Mouse (Mus musculus) T-cell, adult 2 months (primary cell): ENCODE results near the gene Cyp2j12.
"Not testable (repeated sequence)": the region's sequence is repeated elsewhere in the genome, so short reads cannot be mapped to it uniquely, and the experiment has no call there.

ENCODE experiments used
- DNase-seq: peaks from one replicate; pipeline ENCODE4 v3.0.0; 2022; ENCODE audit warnings: low spot score

The Cyp2j12 gene

DNA sequence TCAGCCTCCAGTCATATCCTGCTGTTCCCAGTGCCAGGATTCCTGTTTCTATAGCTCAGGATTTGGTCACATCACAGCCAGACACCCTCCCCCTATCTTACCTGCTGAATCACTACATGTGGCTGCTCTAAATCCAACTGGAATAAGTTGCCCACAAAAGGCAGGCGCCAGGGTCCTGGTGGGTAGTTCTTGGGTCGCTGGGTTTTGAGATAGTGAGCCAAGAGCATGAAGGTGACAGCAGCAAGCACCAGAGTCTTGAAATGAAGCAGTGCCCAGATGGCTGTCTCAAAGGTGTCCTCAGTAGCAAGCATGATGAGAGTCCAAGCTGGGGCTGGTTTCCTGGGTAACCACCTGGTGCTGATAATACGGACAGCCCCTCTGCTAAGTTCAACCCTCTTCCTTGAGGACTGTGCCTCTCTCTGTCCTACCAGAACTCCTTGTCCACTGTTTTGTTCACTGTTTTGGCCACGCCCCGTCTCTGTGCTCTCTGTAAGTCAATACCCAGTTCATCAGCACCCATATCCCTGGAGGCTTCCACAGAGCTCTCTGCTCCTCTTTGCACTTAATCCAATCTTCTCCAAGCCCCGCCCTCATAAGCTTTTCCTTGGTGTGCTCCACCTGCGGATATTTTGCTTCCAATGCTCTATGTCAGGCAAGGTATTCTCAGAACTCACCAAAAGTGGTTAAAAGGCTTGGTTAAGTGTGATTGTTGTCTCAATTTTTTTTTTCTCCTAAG, at the start of gene Cyp2j12:
Gene Cyp2j12 (minus strand): TSS at position 421 of the 736 bp plus-strand sequence.
- DNase-seq, result no peak

DNA sequence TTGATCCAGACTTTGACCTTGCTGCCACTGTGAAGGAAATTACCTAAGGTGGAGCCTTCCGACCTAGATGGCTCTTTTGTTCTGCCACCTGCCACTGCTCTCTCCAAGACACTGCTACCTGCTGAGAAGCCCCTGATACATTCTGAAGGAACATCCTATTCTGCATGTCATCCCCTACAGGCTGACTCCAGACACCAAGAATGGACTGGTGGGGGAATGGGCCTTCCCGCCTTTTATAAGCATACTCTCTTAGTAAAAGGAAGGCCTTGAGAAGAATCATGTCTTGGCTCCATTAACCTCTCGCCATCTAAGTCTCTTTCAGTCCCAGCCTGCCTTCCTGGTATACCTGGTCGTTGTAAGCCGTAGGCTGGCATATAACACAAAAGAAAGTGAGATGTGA, 48.4 kb upstream of the Cyp2j12 start:
- DNase-seq, result not testable (repeated sequence)

DNA sequence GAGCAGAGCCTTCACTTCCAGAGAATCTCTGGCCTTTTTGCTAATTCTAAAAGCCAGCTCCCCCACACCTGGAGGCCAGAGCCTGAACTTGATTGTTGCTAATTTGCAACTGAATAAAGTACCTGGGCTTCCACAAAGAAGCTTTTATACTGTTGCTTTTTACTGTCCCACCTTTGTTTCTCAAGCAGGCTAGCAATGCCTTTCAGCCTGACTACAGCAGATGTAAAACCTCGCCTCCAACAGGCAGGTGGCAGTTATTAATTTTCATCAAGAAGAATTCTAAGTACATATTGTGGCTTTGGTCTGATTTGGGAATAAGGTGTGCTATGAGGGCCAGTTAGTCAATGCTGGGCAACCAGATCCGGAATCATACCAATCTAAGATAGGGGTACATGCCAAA, 47.7 kb upstream of the Cyp2j12 start:
- not testable (repeated sequence) for DNase-seq

DNA sequence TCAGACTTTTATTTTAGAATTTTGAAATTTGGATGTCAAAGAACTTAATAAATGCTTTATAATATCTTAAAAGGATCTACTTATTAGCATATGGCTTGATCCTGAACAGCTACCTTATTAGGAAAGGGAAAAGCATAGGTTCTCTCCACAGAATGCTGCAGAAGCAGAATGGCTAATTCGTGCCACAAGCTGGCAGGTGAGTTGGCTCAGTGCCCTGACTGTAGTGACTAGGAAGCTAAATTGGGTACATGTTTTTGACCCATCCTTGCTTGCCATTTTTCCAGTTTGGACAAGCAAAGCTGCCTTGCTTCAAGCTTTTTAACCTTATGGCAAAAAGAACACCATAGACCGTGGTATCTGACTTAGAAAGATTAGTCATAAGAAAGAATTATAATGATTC, 47.2 kb upstream of the Cyp2j12 start:
- not testable (repeated sequence) for DNase-seq

DNA sequence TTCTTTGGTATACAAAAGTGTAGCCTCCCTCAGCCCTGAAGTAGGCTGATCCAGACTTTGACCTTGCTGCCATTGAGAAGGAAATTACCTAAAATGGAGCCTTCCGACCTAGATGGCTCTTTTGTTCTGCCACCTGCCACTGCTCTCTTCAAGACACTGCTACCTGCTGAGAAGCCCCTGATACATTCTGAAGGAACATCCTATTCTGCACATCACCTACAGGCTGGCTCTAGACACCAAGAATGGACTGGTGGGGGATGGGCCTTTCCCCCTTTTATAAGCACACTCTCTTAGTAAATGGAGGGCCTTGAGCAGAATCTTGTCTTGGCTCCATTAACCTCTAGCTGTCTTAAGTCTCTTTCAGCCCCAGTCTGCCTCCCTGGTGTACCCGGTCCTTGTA, 43.8 kb upstream of the Cyp2j12 start:
- DNase-seq, result not testable (repeated sequence)

DNA sequence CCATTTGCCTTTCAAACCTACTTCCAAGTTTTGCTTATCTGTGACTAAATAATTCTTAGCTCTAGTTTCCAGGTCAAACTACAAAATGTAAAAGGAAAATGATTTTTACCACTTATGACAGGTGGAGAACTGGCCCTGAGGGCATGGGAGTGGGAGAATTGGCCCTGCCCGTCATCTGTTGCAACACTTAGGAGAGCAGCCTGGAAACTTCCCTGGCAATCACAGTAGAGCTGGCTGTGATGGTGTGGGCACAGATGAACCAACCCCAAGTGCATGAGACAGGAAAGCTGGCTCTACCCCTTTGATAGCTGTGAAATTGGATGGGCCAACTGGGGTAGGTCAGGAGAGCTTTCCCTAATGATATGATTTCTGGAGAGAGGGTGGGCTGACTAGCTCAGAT, 21.9 kb upstream of the Cyp2j12 start:
- DNase-seq, result no peak

DNA sequence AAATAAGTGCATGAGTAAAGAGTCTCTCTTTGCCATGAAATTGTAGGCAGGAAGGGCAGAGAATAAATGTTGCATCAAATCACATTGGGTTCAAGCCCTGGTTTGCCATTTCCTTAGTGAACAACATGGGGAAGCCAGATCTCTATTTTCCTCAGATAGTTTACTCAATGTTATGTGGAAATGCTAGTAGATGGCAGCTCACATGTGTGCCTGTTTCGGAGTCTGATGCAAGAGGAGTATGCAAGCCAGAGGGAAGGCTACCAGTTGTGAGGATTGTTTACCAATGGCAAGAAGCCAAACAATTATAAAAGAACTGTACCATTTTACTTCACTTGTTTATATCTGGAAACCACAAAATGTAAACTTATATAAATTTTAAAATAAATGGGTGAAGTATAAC, 20.6 kb upstream of the Cyp2j12 start:
- DNase-seq, result no peak

DNA sequence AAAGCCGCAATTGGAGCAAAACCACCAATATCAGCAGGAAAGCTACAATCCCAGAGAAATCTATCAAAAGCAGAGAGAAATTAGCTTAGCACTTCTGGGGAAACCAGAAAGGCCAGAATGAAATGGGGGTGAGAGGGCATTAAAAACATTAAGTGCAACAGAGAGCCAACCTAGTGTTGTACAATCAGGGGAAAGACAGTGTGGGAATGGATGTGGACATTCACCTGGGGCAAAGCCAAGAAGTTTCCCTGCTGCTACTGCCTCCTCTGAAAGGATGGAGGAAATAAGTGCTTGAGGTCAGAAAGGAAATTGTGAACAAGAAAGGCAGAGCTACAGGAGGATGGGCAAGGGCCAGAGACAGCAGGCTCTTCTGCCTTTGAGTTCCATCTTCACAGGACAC, 1.7 kb downstream of the Cyp2j12 start:
- no peak for DNase-seq

DNA sequence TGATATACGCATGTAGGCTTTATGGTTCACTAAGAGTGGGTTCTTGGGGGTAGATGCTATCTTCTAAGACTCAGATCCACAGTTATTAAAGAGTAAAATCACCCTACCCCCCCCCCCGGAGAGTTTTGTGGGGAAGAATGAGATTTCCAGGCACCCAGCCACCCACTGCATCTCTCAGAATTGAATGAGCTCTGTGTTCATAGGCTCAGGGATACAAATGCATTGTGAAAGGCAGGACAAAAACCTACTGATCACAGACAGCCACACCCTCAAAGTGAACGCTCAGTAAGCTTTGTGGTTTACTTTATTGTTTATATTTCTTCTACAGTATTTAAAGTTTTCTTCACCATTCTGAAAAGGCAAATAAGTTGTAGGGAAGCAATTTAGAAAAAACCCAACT, 6.7 kb downstream of the Cyp2j12 start:
- DNase-seq, result no peak

DNA sequence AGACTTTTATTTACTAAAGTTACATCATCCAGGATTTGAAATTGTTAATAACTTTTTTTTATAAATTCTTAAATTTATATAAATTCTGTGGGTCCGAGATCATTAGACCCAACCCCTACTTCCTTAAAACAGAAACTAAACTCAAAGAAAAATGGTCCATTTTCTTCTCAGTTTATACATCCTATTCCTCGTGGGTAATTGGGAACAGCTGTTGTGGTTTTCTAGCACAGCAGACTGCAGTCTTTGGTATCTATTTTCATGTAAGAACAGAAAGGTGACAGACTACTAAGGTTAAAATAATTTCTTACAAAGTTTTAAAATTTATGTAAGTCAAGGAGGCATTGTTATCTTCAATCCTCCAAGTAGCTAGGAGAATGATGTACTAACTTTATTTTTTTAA, 44.1 kb downstream of the Cyp2j12 start:
- DNase-seq, result no peak

DNA sequence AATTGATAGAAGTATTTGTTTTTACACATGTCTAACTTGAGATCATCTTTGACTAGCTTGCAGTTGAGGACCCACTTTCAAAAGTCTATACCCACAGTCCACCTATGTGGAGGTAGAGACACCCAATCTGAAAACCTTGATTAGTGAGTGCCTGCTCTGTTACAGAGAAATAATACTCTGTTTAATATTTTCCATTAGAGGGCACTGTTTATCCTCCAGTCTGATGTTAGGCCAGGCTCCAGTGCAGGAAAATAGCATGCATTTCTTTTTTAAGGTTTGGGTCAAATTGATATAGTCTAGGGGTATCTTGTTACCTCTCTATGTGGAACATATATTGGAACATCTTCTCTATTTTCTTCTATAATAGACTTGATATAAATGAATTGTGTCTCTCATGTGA, 49.1 kb downstream of the Cyp2j12 start:
- no peak for DNase-seq

DNA sequence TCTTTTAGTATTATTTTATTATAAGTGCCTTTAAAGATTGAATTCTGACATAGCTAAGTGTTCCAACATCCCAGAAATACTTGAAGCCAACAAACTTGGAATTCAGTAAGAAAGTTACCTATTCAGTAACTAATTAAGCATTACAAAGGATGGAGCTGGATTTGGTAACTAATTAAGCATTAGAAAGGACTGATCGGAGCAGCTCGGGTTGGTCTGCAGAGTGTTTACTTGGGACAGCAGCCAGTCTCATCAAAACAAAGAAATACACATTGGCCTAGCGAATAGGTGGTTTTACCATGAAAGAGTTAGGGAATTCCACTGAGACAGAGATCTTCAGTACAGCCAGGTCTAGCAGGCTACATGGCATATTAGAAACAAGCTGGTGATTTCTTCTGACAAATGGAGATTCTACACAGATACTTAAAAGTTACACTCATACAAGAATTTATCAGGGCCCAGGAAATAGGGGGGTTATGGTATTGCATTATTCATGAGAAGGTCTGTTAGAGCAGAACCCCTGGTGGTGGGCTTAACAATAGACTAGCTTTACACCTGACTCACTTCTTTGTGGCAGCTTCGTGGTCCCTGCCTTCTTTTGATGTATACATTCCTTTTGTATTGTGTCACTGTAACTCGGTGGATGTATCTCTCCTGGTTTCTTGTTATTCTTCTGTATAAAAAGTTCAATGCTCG, 51.5 kb downstream of the Cyp2j12 start:
- DNase-seq, result not testable (repeated sequence)

DNA sequence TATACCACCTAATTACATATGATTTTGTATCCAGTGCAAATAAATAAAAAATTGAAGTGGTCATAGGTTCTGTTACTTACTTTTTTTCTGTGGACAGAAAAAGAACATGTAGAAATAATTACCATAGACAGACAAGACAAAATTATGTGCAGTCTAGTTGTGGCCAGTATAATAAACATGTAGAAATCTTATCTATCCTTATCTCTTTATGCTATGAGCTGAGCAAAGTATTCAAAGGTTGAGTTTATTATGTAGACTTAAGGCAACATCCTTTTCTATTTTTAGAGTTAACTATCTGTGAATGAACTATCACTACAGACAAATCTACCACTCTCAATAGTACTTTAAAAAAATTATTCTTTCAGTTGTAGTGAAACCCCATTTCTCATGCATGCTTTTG, 62.6 kb downstream of the Cyp2j12 start:
- no peak for DNase-seq

DNA sequence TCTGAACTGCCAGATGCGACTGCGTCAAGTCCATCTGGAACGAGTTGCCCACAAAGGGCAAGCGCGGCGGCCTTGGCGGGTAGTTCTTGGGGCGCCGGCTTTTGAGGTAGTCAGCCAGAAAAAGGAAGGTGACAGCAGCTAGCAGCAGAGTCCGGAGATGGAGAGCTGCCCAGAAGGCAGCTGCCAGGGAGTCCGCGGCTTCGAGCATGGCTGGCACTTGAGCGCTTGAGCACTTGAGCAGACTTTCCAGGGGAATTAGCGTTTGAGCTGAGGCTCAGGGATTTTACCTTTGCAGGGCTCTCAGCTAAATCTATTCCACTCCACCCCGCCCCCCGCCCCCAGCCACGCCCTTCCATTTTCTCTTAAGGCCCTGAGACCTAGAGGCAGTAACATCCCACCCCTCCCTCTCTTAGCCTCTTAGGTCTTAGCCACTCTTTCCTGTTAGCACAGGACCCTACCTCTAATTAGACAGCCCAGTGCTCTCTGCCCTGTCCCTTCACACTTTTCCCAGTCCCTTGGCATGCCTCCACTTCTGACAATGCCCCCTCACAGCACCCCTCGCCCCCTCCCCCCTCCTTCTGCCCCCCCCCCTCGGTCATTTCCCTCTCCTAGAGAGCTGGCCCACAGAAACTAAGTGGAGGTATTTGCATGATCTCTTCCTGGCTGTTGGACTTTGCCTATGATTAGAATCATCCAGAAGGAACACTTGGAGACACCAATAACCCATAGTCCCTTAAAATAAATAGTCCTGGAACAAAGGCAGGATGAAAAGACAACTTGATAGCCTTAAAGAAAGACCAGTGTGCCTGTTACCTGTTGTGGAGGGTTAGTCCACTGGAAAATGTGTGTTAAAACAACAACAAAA, 63.5 kb downstream of the Cyp2j12 start, which contains the start of gene Cyp2j13:
Gene Cyp2j13 (minus strand): TSS at position 286 of the 865 bp plus-strand sequence.
- no peak for DNase-seq

DNA sequence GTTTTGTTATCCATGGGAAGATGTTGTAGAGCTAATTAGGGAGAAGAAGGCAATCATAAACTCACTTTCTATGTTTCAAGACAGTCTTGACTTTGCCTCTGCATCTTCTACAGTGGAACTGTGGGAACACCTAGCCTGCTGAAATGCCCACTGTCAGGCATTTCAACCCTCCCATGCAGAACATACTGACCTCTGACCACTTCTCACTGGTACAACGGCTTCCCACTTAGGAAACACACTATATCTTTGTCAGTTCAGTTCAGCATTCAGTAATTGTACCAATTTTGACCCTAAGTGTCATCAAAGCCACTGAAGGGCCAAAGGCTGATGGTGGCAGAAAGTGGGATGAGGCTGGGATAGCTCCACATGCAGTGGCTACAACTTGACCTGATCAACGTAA, 78.9 kb downstream of the Cyp2j12 start:
- no peak for DNase-seq

DNA sequence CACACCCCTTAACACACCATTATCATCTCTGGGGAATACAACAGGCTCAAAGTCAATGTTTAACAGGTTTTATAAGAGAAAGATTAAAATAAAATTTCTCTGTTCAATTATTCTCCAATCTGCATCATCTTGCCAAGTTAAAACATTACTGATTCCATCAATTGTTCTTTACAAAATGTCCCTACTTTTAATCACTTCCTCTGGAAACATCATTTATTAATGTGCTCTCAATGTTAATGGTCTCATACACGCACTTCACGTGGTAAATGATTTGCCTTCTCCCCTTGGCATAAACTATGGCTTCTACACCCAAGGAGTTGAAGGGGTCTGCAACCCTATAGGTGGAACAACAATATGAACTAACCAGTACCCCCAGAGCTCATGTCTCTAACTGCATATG, 80.8 kb downstream of the Cyp2j12 start:
- DNase-seq, result no peak
